Mouse (Mus musculus) myocyte (in vitro differentiated cells): ENCODE data around the gene Capn5. TPM values are rescaled to one million over a fixed set of nuclear protein-coding genes. Genes with fewer than 3 reads are reported as not detected.

Experiments
- H3K27me3 ChIP-seq: one replicate; pipeline ENCODE4 v1.6.1; 2011; ENCODE audit not compliant: control insufficient read depth, insufficient read depth, insufficient read length
- H3K36me3 ChIP-seq: one replicate; pipeline ENCODE4 v1.6.1; 2011; ENCODE audit not compliant: control insufficient read depth, insufficient read depth
- H3K4me2 ChIP-seq: one replicate; pipeline ENCODE4 v1.6.1; 2011; ENCODE audit warnings: low read depth, control low read depth
- H3K4me3 ChIP-seq: one replicate; pipeline ENCODE4 v1.5.1; 2011; ENCODE audit warnings: mild to moderate bottlenecking, control low read depth, moderate library complexity
- H3K79me2 ChIP-seq: one replicate; pipeline ENCODE4 v1.6.1; 2011; ENCODE audit not compliant: control insufficient read depth, insufficient read depth
- H3ac ChIP-seq: one replicate; pipeline ENCODE4 v1.6.1; 2011; ENCODE audit not compliant: control insufficient read depth, insufficient read length
- CEBPB ChIP-seq: IDR thresholded peaks from 2 replicates; pipeline ENCODE4 v1.6.1; 2011; ENCODE audit warnings: mild to moderate bottlenecking, moderate library complexity; ENCODE audit not compliant: poor library complexity, insufficient read depth, severe bottlenecking
- E2F4 ChIP-seq: IDR thresholded peaks from one replicate; pipeline ENCODE4 v1.6.1; 2011; ENCODE audit warnings: mild to moderate bottlenecking, control low read depth, moderate library complexity; ENCODE audit not compliant: insufficient read depth
- MAX ChIP-seq: IDR thresholded peaks from one replicate; pipeline ENCODE4 v1.6.1; 2011; ENCODE audit warnings: low read depth, mild to moderate bottlenecking, control low read depth
- MYOD1 ChIP-seq, 3 experiments: IDR thresholded peaks; one replicate each; pipeline ENCODE4 v1.6.1; 2011; ENCODE audit warnings: control low read depth in 2 of 3, low read depth in 2 of 3, mild to moderate bottlenecking in 2 of 3, moderate library complexity in 1 of 3; ENCODE audit not compliant: insufficient read length in 2 of 3, control insufficient read depth in 1 of 3
- MYOG ChIP-seq, 3 experiments: IDR thresholded peaks; one replicate each; pipeline ENCODE4 v1.6.1; 2011; ENCODE audit warnings: control low read depth in 2 of 3, low read depth in 2 of 3, mild to moderate bottlenecking in 2 of 3; ENCODE audit not compliant: insufficient read length in 2 of 3, control insufficient read depth in 1 of 3, insufficient read depth in 1 of 3
- POLR2A ChIP-seq: IDR thresholded peaks from one replicate; pipeline ENCODE4 v1.6.1; 2011; ENCODE audit warnings: low read depth, mild to moderate bottlenecking, control low read depth, moderate library complexity; ENCODE audit not compliant: insufficient read length
- POLR2AphosphoS2 ChIP-seq: IDR thresholded peaks from one replicate; pipeline ENCODE4 v1.6.1; 2011; ENCODE audit warnings: low read depth, control low read depth; ENCODE audit not compliant: insufficient read length
- REST ChIP-seq: IDR thresholded peaks from one replicate; pipeline ENCODE4 v1.6.1; 2011; ENCODE audit warnings: mild to moderate bottlenecking, control low read depth, moderate library complexity; ENCODE audit not compliant: insufficient read depth, insufficient read length
- SRF ChIP-seq: IDR thresholded peaks from one replicate; pipeline ENCODE4 v1.6.1; 2011; ENCODE audit warnings: low read depth; ENCODE audit not compliant: control insufficient read depth, insufficient read length
- TCF12 ChIP-seq: IDR thresholded peaks from one replicate; pipeline ENCODE4 v1.6.1; 2011; ENCODE audit warnings: mild to moderate bottlenecking, control low read depth; ENCODE audit not compliant: poor library complexity, insufficient read depth, severe bottlenecking
- TCF3 ChIP-seq: IDR thresholded peaks from one replicate; pipeline ENCODE4 v1.6.1; 2011; ENCODE audit warnings: low read depth, control low read depth; ENCODE audit not compliant: insufficient read length
- USF1 ChIP-seq: IDR thresholded peaks from one replicate; pipeline ENCODE4 v1.6.1; 2011; ENCODE audit warnings: low read depth, mild to moderate bottlenecking, control low read depth, moderate library complexity
- polyA plus RNA-seq: library from polyadenylated mRNA; unstranded; fragments of >200 nt; fragmentation: generic; extraction: Trizol; gene quantifications from one replicate; pipeline ENCODE4 v1.2.1, GENCODE M21; 2012; ENCODE audit warnings: missing spikeins

Gene Capn5
- polyA plus RNA-seq, 1 experiment = 6.2 TPM

DNA sequence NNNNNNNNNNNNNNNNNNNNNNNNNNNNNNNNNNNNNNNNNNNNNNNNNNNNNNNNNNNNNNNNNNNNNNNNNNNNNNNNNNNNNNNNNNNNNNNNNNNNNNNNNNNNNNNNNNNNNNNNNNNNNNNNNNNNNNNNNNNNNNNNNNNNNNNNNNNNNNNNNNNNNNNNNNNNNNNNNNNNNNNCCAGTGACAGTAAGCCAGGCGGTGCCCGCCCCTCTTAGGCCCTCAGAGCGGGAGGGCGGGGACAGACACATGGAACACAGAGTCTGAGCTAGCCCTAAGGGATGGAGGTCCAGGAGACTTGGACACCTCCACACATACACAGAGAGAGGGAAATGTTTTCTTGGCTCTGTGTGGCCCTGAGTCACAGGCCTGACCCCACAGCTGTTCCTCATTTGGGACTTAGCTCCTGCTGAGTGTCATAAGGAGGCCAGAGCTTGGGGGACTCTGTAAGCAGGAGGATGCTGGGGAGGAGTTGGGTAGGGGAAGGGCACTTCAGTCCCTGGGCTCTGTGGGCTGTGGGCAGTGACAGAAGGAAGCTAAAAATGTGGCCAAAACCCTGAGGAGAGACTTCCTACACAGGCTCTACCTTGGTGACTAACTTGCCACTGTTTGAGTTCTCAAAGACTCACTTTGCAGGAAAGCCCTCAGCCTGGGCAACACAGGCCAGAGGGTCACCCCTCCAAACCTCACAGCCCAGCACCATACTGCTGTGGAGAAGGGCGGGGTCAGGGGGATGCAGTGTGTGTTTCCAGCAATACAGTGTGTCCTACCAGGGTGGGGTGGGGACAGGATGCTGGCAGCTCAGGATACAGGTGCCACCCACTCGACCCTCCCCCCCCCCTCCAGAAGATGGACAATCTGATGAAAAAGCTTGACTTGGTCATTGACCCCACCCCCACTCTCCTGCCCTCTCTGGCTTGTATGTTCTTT lies 6.7 kb downstream of the Capn5 start:
- Histone ChIP-seq H3K27me3 (no peaks in the 10 kb centered on the region), H3K36me3 (no peaks in the 10 kb centered on the region), H3K4me2 (peak overlapping the region; percentile 45), H3ac (no peak overlapping the region), H3K4me3 (no peak overlapping the region), H3K79me2 (no peaks in the 10 kb centered on the region)
- TF ChIP-seq MYOG (IDR thresholded peaks at IDR 0.05; ENCODE audit: control insufficient read depth in 1 of 3, insufficient read depth in 1 of 3, insufficient read length in 2 of 3, low read depth in 2 of 3) (peak in 2 of 3 experiments; percentile 25 to 56), MAX (no peak), MYOD1 (IDR thresholded peaks at IDR 0.05; ENCODE audit: control insufficient read depth in 1 of 3, insufficient read length in 2 of 3, low read depth in 2 of 3) (peak in 2 of 3 experiments; percentile 31 to 60)

DNA sequence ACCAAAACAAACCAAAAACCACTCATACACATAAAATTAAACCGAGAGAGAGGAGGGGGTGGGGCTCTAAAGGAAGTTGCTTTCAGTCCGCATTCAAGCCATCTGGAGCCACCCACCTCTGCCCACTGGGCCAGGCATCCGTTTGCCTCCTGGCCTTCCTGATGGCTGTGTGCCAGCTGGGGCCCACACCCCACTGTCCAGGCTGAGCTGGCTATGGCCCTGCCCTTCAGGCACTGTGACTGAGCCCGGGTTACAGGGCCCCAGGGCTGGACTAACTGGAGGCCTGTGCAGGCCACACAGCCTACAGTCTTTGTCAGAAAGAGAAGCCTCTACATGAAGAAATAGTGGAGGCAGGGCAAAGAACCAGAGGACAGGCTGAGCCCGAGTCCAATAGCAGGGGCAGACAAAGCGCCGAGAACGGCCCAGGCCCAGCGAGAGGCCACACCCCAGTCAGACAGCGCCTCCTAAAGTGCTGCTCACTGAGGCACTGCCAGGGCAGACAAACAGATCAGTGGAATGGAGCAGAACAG lies 13.0 kb downstream of the Capn5 start:
- Histone ChIP-seq H3K27me3 (no peaks in the 10 kb centered on the region), H3ac (no peak overlapping the region), H3K79me2 (no peaks in the 10 kb centered on the region), H3K4me3 (no peak overlapping the region), H3K36me3 (no peaks in the 10 kb centered on the region), H3K4me2 (peak overlapping the region; percentile 48)
- TF ChIP-seq TCF3 = no peak
- TF ChIP-seq MYOG (IDR thresholded peaks at IDR 0.05; ENCODE audit: control insufficient read depth in 1 of 3, insufficient read depth in 1 of 3, insufficient read length in 2 of 3, low read depth in 2 of 3) = peak in 1 of 3 experiments; percentile 2

DNA sequence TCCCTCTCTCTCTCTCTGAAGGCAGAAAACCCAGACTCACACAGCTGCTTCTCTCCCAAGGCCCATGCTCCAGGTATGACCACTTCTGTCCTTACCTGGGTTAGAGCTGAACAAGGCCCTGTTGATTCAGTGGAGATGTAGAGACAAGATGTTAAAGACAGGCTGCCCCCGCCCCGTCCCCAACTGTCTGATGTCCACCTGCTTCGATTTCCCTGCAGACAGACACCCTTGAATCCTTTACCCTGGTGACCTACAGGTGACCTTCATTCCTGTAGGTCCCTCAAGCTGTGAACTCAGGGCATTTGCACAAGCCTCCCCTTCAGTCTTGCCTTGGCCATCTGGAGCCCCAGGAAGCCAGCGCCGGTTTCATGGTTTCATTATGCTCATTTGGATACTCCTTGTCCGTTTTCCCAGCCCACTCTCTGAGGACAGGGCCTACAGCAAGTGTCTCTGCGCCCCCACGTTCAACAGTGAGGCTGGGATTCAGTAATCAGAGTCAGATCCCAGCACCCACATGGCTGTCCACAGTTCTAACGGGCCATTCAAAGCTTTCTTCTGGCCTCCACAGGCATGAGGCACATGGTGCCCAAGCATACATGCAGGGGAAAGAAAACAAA lies 13.6 kb downstream of the Capn5 start:
- no peak for TF ChIP-seq REST
- no peak for TF ChIP-seq MYOG (IDR thresholded peaks at IDR 0.05; ENCODE audit: control insufficient read depth in 1 of 3, insufficient read depth in 1 of 3, insufficient read length in 2 of 3, low read depth in 2 of 3)
- TF ChIP-seq USF1 = no peak
- TF ChIP-seq TCF3 = no peak
- TF ChIP-seq E2F4 = no peak
- no peak for TF ChIP-seq MAX
- TF ChIP-seq CEBPB = no peak
- no peak for TF ChIP-seq POLR2A
- TF ChIP-seq SRF = no peak
- TF ChIP-seq MYOD1 (IDR thresholded peaks at IDR 0.05; ENCODE audit: control insufficient read depth in 1 of 3, insufficient read length in 2 of 3, low read depth in 2 of 3) = no peak
- H3K27me3 ChIP-seq = no peaks in the 10 kb centered on the region
- H3K4me2 ChIP-seq = peak overlapping the region; percentile 48
- H3K36me3 ChIP-seq = no peaks in the 10 kb centered on the region
- H3K79me2 ChIP-seq = no peaks in the 10 kb centered on the region
- H3K4me3 ChIP-seq = no peak overlapping the region
- H3ac ChIP-seq = no peak overlapping the region

GRCm38 (mm10) chr7:98163700-98164099 lies 14.4 kb downstream of the Capn5 start:
- TF ChIP-seq MAX (no peak), POLR2A (no peak), REST (no peak), TCF12 (no peak), CEBPB (no peak), MYOG (IDR thresholded peaks at IDR 0.05; ENCODE audit: control insufficient read depth in 1 of 3, insufficient read depth in 1 of 3, insufficient read length in 2 of 3, low read depth in 2 of 3) (no peak), MYOD1 (IDR thresholded peaks at IDR 0.05; ENCODE audit: control insufficient read depth in 1 of 3, insufficient read length in 2 of 3, low read depth in 2 of 3) (no peak), USF1 (no peak), E2F4 (no peak), POLR2AphosphoS2 (no peak), SRF (no peak), TCF3 (no peak)
- Histone ChIP-seq H3ac (no peak overlapping the region), H3K4me3 (no peak overlapping the region), H3K27me3 (no peaks in the 10 kb centered on the region), H3K79me2 (no peaks in the 10 kb centered on the region), H3K4me2 (peak overlapping the region; percentile 12), H3K36me3 (no peaks in the 10 kb centered on the region)

GRCm38 (mm10) chr7:98162239-98162638 lies 15.8 kb downstream of the Capn5 start:
- TF ChIP-seq TCF12 (no peak), REST (no peak), CEBPB (no peak), POLR2A (no peak), E2F4 (no peak), USF1 (no peak), POLR2AphosphoS2 (no peak), TCF3 (no peak), SRF (no peak), MAX (no peak), MYOD1 (IDR thresholded peaks at IDR 0.05; ENCODE audit: control insufficient read depth in 1 of 3, insufficient read length in 2 of 3, low read depth in 2 of 3) (no peak), MYOG (IDR thresholded peaks at IDR 0.05; ENCODE audit: control insufficient read depth in 1 of 3, insufficient read depth in 1 of 3, insufficient read length in 2 of 3, low read depth in 2 of 3) (no peak)
- H3ac ChIP-seq = no peak overlapping the region
- no peaks in the 10 kb centered on the region for H3K79me2 ChIP-seq
- no peak overlapping the region for H3K4me3 ChIP-seq
- peak overlapping the region; percentile 24 for H3K4me2 ChIP-seq
- no peaks in the 10 kb centered on the region for H3K36me3 ChIP-seq
- no peaks in the 10 kb centered on the region for H3K27me3 ChIP-seq
